Mouse (Mus musculus) intestine, embryonic 16.5 days (tissue): ENCODE results near the gene Orc3. TPM values are rescaled to one million over a fixed set of nuclear protein-coding genes. Genes with fewer than 3 reads are reported as not detected.

Experiments
- ATAC-seq: fragments of 200-750 bp; cut with Nextera tagmentation; 2 replicates; pipeline ENCODE4 v1.8.0; 2017; ENCODE audit warnings: moderate TSS enrichment, moderate library complexity
- H3K27ac ChIP-seq: fragments of 300-500 bp; sonication (generic); 2 replicates; pipeline ENCODE4 v1.5.1; 2014; ENCODE audit warnings: mild to moderate bottlenecking, low read length
- H3K27me3 ChIP-seq: fragments of 300-500 bp; sonication (generic); replicated peaks from 2 replicates; pipeline ENCODE4 v1.6.1; 2014; ENCODE audit warnings: low read length, control low read depth, mixed read lengths; ENCODE audit not compliant: control insufficient read depth, insufficient read depth
- H3K36me3 ChIP-seq: fragments of 300-500 bp; sonication (generic); 2 replicates; pipeline ENCODE4 v1.6.1; 2014; ENCODE audit warnings: low read length, control low read depth; ENCODE audit not compliant: control insufficient read depth, insufficient read depth
- H3K4me1 ChIP-seq: fragments of 300-500 bp; sonication (generic); 2 replicates; pipeline ENCODE4 v1.6.1; 2014; ENCODE audit warnings: low read length, control low read depth, mixed read lengths; ENCODE audit not compliant: control insufficient read depth, insufficient read depth
- H3K4me2 ChIP-seq: fragments of 300-500 bp; sonication (generic); 2 replicates; pipeline ENCODE4 v1.6.1; 2014; ENCODE audit warnings: low read depth, low read length, control low read depth
- H3K4me3 ChIP-seq: fragments of 300-500 bp; sonication (generic); 2 replicates; pipeline ENCODE4 v1.5.1; 2014; ENCODE audit warnings: mild to moderate bottlenecking, low read length
- H3K9ac ChIP-seq: fragments of 300-500 bp; sonication (generic); 2 replicates; pipeline ENCODE4 v1.6.1; 2014; ENCODE audit warnings: low read depth, low read length
- H3K9me3 ChIP-seq: fragments of 300-500 bp; sonication (generic); 2 replicates; pipeline ENCODE4 v1.6.1; 2016; ENCODE audit warnings: low read length, control low read depth; ENCODE audit not compliant: control insufficient read depth
- WGBS: fragments of 180-500 bp; shearing (Covaris S2); extraction: QIAGEN DNeasy Blood & Tissue Kit; methylation state at CpG from one replicate; pipeline ENCODE4 v1.1.7; 2014; 5-methylcytosine and 5-hydroxymethylcytosine counted together
- polyA plus RNA-seq: library from polyadenylated mRNA; unstranded; fragments of >200 nt; fragmentation: Nextera tagmentation; extraction: Ambion mirVana; gene quantifications from 2 replicates; pipeline ENCODE4 v1.2.1, GENCODE M21; 2015

The Orc3 gene
- polyA plus RNA-seq, 1 experiment from 2014 or later, result 69.2 TPM

- Histone ChIP-seq H3K27me3 (no peaks in the 10 kb centered on the region), H3K36me3 (peaks cover 11% of the 10 kb centered on the region), H3K27ac (no peak overlapping the region), H3K4me2 (no peak overlapping the region), H3K9ac (no peak overlapping the region), H3K9me3 (no peaks in the 10 kb centered on the region), H3K4me3 (no peak overlapping the region), H3K4me1 (no peaks in the 10 kb centered on the region)
- ATAC-seq, result no peak
- 88% methylated on average over 7 of the region's 7 CpGs for WGBS
Measured at GRCm38 (mm10) chr4:34637386-34637785, 22.6 kb upstream of the Orc3 start.

GRCm38 (mm10) chr4:34636036-34636435 lies 21.3 kb upstream of the Orc3 start:
- peaks cover 11% of the 10 kb centered on the region for H3K36me3 ChIP-seq
- no peaks in the 10 kb centered on the region for H3K4me1 ChIP-seq
- H3K4me2 ChIP-seq, result no peak overlapping the region
- H3K27me3 ChIP-seq, result no peaks in the 10 kb centered on the region
- WGBS, result 85% methylated on average over 5 of the region's 5 CpGs
- ATAC-seq, result no peak
- H3K9ac ChIP-seq, result no peak overlapping the region
- no peaks in the 10 kb centered on the region for H3K9me3 ChIP-seq
- H3K4me3 ChIP-seq, result no peak overlapping the region
- H3K27ac ChIP-seq, result no peak overlapping the region

- 97% methylated on average over 7 of the region's 7 CpGs for WGBS
- no peak overlapping the region for H3K27ac ChIP-seq
- ATAC-seq, result no peak
- no peak overlapping the region for H3K9ac ChIP-seq
- no peaks in the 10 kb centered on the region for H3K9me3 ChIP-seq
- no peaks in the 10 kb centered on the region for H3K4me1 ChIP-seq
- H3K4me3 ChIP-seq, result no peak overlapping the region
- H3K27me3 ChIP-seq, result no peaks in the 10 kb centered on the region
- H3K36me3 ChIP-seq, result peaks cover 8% of the 10 kb centered on the region; the same call in 1 of the 2 replicates
- H3K4me2 ChIP-seq, result no peak overlapping the region
Measured at GRCm38 (mm10) chr4:34634129-34634528, 19.4 kb upstream of the Orc3 start.

GRCm38 (mm10) chr4:34629956-34630355 lies 15.2 kb upstream of the Orc3 start:
- WGBS, result 92% methylated on average over 1 of the region's 1 CpGs
- peaks cover 8% of the 10 kb centered on the region; the same call in 1 of the 2 replicates for H3K36me3 ChIP-seq
- H3K4me3 ChIP-seq, result no peak overlapping the region
- no peaks in the 10 kb centered on the region for H3K4me1 ChIP-seq
- no peak for ATAC-seq
- no peak overlapping the region for H3K9ac ChIP-seq
- H3K27me3 ChIP-seq, result no peaks in the 10 kb centered on the region
- H3K27ac ChIP-seq, result no peak overlapping the region
- no peak overlapping the region for H3K4me2 ChIP-seq
- no peaks in the 10 kb centered on the region for H3K9me3 ChIP-seq

GRCm38 (mm10) chr4:34626401-34626800 lies 11.7 kb upstream of the Orc3 start:
- no peak overlapping the region for H3K27ac ChIP-seq
- H3K9ac ChIP-seq, result no peak overlapping the region
- H3K4me3 ChIP-seq, result no peak overlapping the region
- H3K4me1 ChIP-seq, result no peaks in the 10 kb centered on the region
- no peaks in the 10 kb centered on the region for H3K9me3 ChIP-seq
- ATAC-seq, result no peak
- peaks cover 8% of the 10 kb centered on the region; the same call in 1 of the 2 replicates for H3K36me3 ChIP-seq
- 85% methylated on average over 6 of the region's 6 CpGs for WGBS
- no peaks in the 10 kb centered on the region for H3K27me3 ChIP-seq
- H3K4me2 ChIP-seq, result no peak overlapping the region

- no peak overlapping the region for H3K27ac ChIP-seq
- ATAC-seq, result no peak
- no peaks in the 10 kb centered on the region for H3K27me3 ChIP-seq
- H3K4me1 ChIP-seq, result no peaks in the 10 kb centered on the region
- H3K9me3 ChIP-seq, result no peaks in the 10 kb centered on the region
- H3K9ac ChIP-seq, result no peak overlapping the region
- no peak overlapping the region for H3K4me3 ChIP-seq
- peaks cover 4% of the 10 kb centered on the region; the same call in 1 of the 2 replicates for H3K36me3 ChIP-seq
- 86% methylated on average over 4 of the region's 4 CpGs for WGBS
- no peak overlapping the region for H3K4me2 ChIP-seq
Measured at GRCm38 (mm10) chr4:34625556-34625955, 10.8 kb upstream of the Orc3 start.

GRCm38 (mm10) chr4:34616146-34616545 lies 1.4 kb upstream of the Orc3 start:
- Histone ChIP-seq H3K4me3 (peak overlapping the region; percentile 71), H3K9me3 (no peaks in the 10 kb centered on the region), H3K4me1 (peaks cover 12% of the 10 kb centered on the region), H3K27ac (peak overlapping the region; percentile 38; the same call in 1 of the 2 replicates), H3K4me2 (peak overlapping the region; percentile 65), H3K27me3 (no peaks in the 10 kb centered on the region), H3K36me3 (no peaks in the 10 kb centered on the region), H3K9ac (peak overlapping the region; percentile 82)
- ATAC-seq, result no peak
- 64% methylated on average over 8 of the region's 8 CpGs for WGBS

- Histone ChIP-seq H3K4me3 (peak overlapping the region; percentile 71), H3K27me3 (no peaks in the 10 kb centered on the region), H3K9ac (peak overlapping the region; percentile 82), H3K36me3 (no peaks in the 10 kb centered on the region), H3K4me1 (peaks cover 12% of the 10 kb centered on the region), H3K4me2 (peak overlapping the region; percentile 65), H3K9me3 (no peaks in the 10 kb centered on the region), H3K27ac (peak overlapping the region; percentile 38)
- ATAC-seq, result peak; percentile 31
- under 1% methylated on average over 13 of the region's 13 CpGs for WGBS
Measured at GRCm38 (mm10) chr4:34615303-34615702, 559 bp upstream of the Orc3 start.

- 65% methylated on average over 6 of the region's 6 CpGs for WGBS
- peaks cover 3% of the 10 kb centered on the region; the same call in 1 of the 2 replicates for H3K36me3 ChIP-seq
- no peak for ATAC-seq
- peak overlapping the region; percentile 63 for H3K4me2 ChIP-seq
- H3K4me1 ChIP-seq, result peaks cover 12% of the 10 kb centered on the region
- no peaks in the 10 kb centered on the region for H3K9me3 ChIP-seq
- peak overlapping the region; percentile 82; the same call in 1 of the 2 replicates for H3K9ac ChIP-seq
- peak overlapping the region; percentile 71 for H3K4me3 ChIP-seq
- H3K27me3 ChIP-seq, result no peaks in the 10 kb centered on the region
- H3K27ac ChIP-seq, result no peak overlapping the region
Measured at GRCm38 (mm10) chr4:34613571-34614145, 1.1 kb downstream of the Orc3 start.

GRCm38 (mm10) chr4:34606658-34607057 lies 8.1 kb downstream of the Orc3 start:
- Histone ChIP-seq H3K36me3 (peaks cover 5% of the 10 kb centered on the region; the same call in 1 of the 2 replicates), H3K9ac (no peak overlapping the region), H3K27me3 (no peaks in the 10 kb centered on the region), H3K4me3 (no peak overlapping the region), H3K27ac (no peak overlapping the region), H3K4me2 (no peak overlapping the region), H3K9me3 (no peaks in the 10 kb centered on the region), H3K4me1 (no peaks in the 10 kb centered on the region)
- 96% methylated on average over 10 of the region's 10 CpGs for WGBS
- no peak for ATAC-seq
